Mouse (Mus musculus): ENCODE measurements around the gene Zfp646. TPM values are rescaled to one million over a fixed set of nuclear protein-coding genes. Genes with fewer than 3 reads are reported as not detected.

The Zfp646 gene
- total and polyA plus RNA-seq, 2 experiments = 7.4 to 8.8 TPM

GRCm38 (mm10) chr7:127928596-127928995 lies 52.6 kb downstream of the Zfp646 start:
- Histone ChIP-seq H3K4me3 (ENCODE audit: insufficient read depth, low read depth, low read length) (no peak overlapping the region), H3K9ac (ENCODE audit: low read depth, low read length) (no peak overlapping the region), H3K27ac (replicated peaks; ENCODE audit: insufficient read depth, low read depth, low read length) (no peak overlapping the region), H3K27me3 (ENCODE audit: control insufficient read depth, insufficient read depth, low read length) (no peaks in the 10 kb centered on the region), H3K36me3 (ENCODE audit: control insufficient read depth, insufficient read depth, low read length) (peaks cover 3% of the 10 kb centered on the region; the same call in 1 of the 2 replicates), H3K79me2 (ENCODE audit: control insufficient read depth, insufficient read depth, low read length) (no peaks in the 10 kb centered on the region), H3K4me1 (ENCODE audit: control insufficient read depth, insufficient read depth, low read length) (peaks cover 18% of the 10 kb centered on the region)
- DNase-seq (ENCODE audit: extremely low read depth, low read depth, low spot score) = no peak
- 43% methylated on average over 5 of the region's 5 CpGs for WGBS
- TF ChIP-seq POLR2A (IDR thresholded peaks at IDR 0.05; ENCODE audit: extremely low read depth, insufficient read depth, low read length) = no peak
- TF ChIP-seq CTCF (IDR thresholded peaks at IDR 0.05; ENCODE audit: low read depth, low read length) = no peak

- peak within 1 kb of the TSS; percentile 41 for H3K27ac ChIP-seq (replicated peaks; ENCODE audit: insufficient read depth, low read depth, low read length)
- H3K79me2 ChIP-seq (ENCODE audit: control insufficient read depth, insufficient read depth, low read length) = no peaks in the 10 kb centered on the region
- H3K4me3 ChIP-seq (ENCODE audit: insufficient read depth, low read depth, low read length) = peak within 1 kb of the TSS; percentile 59
- peak; percentile 79 for DNase-seq (ENCODE audit: extremely low read depth, low read depth, low spot score)
- peaks cover 20% of the 10 kb centered on the region for H3K4me1 ChIP-seq (ENCODE audit: control insufficient read depth, insufficient read depth, low read length)
- TF ChIP-seq CTCF (IDR thresholded peaks at IDR 0.05; ENCODE audit: low read depth, low read length) (no peak), POLR2A (IDR thresholded peaks at IDR 0.05; ENCODE audit: extremely low read depth, insufficient read depth, low read length) (peak; percentile 29; the same call in 1 of the 2 replicates)
- H3K9ac ChIP-seq (ENCODE audit: low read depth, low read length) = peak within 1 kb of the TSS; percentile 67
- peaks cover 2% of the 10 kb centered on the region; the same call in 1 of the 2 replicates for H3K36me3 ChIP-seq (ENCODE audit: control insufficient read depth, insufficient read depth, low read length)
- WGBS = 15% methylated on average over 6 of the region's 6 CpGs
- no peaks in the 10 kb centered on the region for H3K27me3 ChIP-seq (ENCODE audit: control insufficient read depth, insufficient read depth, low read length)
These were observed 53.9 kb downstream of the Zfp646 start, which contains the start of gene Prss8 for GRCm38 (mm10) chr7:127929923-127930322. Gene Prss8 (minus strand): TSS chr7:127930104.

GRCm38 (mm10) chr7:127930636-127931035 lies 54.6 kb downstream of the Zfp646 start:
- Histone ChIP-seq H3K4me3 (ENCODE audit: insufficient read depth, low read depth, low read length) (no peak overlapping the region), H3K36me3 (ENCODE audit: control insufficient read depth, insufficient read depth, low read length) (peaks cover under 1% of the 10 kb centered on the region; the same call in 1 of the 2 replicates), H3K27ac (replicated peaks; ENCODE audit: insufficient read depth, low read depth, low read length) (peak overlapping the region; percentile 18; the same call in 1 of the 2 replicates), H3K27me3 (ENCODE audit: control insufficient read depth, insufficient read depth, low read length) (no peaks in the 10 kb centered on the region), H3K9ac (ENCODE audit: low read depth, low read length) (no peak overlapping the region), H3K4me1 (ENCODE audit: control insufficient read depth, insufficient read depth, low read length) (peaks cover 20% of the 10 kb centered on the region), H3K79me2 (ENCODE audit: control insufficient read depth, insufficient read depth, low read length) (no peaks in the 10 kb centered on the region)
- peak; percentile 39 for DNase-seq (ENCODE audit: extremely low read depth, low read depth, low spot score)
- WGBS = 27% methylated on average over 5 of the region's 5 CpGs
- TF ChIP-seq CTCF (IDR thresholded peaks at IDR 0.05; ENCODE audit: low read depth, low read length) (no peak), POLR2A (IDR thresholded peaks at IDR 0.05; ENCODE audit: extremely low read depth, insufficient read depth, low read length) (no peak)

- 16% methylated on average over 13 of the region's 13 CpGs for WGBS
- Histone ChIP-seq H3K79me2 (ENCODE audit: control insufficient read depth, insufficient read depth, low read length) (no peaks in the 10 kb centered on the region), H3K4me3 (ENCODE audit: insufficient read depth, low read depth, low read length) (peak overlapping the region; percentile 24; the same call in 1 of the 2 replicates), H3K9ac (ENCODE audit: low read depth, low read length) (peak overlapping the region; percentile 65), H3K27ac (replicated peaks; ENCODE audit: insufficient read depth, low read depth, low read length) (peak overlapping the region; percentile 88), H3K4me1 (ENCODE audit: control insufficient read depth, insufficient read depth, low read length) (peaks cover 20% of the 10 kb centered on the region), H3K36me3 (ENCODE audit: control insufficient read depth, insufficient read depth, low read length) (no peaks in the 10 kb centered on the region), H3K27me3 (ENCODE audit: control insufficient read depth, insufficient read depth, low read length) (no peaks in the 10 kb centered on the region)
- TF ChIP-seq POLR2A (IDR thresholded peaks at IDR 0.05; ENCODE audit: extremely low read depth, insufficient read depth, low read length) (no peak), CTCF (IDR thresholded peaks at IDR 0.05; ENCODE audit: low read depth, low read length) (no peak)
- DNase-seq (ENCODE audit: extremely low read depth, low read depth, low spot score) = peak; percentile 84
These were observed 55.5 kb downstream of the Zfp646 start for GRCm38 (mm10) chr7:127931351-127932135.

- no peaks in the 10 kb centered on the region for H3K36me3 ChIP-seq (ENCODE audit: control insufficient read depth, insufficient read depth, low read length)
- no peaks in the 10 kb centered on the region for H3K79me2 ChIP-seq (ENCODE audit: control insufficient read depth, insufficient read depth, low read length)
- no peak overlapping the region for H3K4me3 ChIP-seq (ENCODE audit: insufficient read depth, low read depth, low read length)
- peaks cover 20% of the 10 kb centered on the region for H3K4me1 ChIP-seq (ENCODE audit: control insufficient read depth, insufficient read depth, low read length)
- WGBS = 51% methylated on average over 13 of the region's 13 CpGs
- TF ChIP-seq POLR2A (IDR thresholded peaks at IDR 0.05; ENCODE audit: extremely low read depth, insufficient read depth, low read length) (no peak), CTCF (IDR thresholded peaks at IDR 0.05; ENCODE audit: low read depth, low read length) (no peak)
- H3K27me3 ChIP-seq (ENCODE audit: control insufficient read depth, insufficient read depth, low read length) = no peaks in the 10 kb centered on the region
- no peak for DNase-seq (ENCODE audit: extremely low read depth, low read depth, low spot score)
- H3K27ac ChIP-seq (replicated peaks; ENCODE audit: insufficient read depth, low read depth, low read length) = peak overlapping the region; percentile 67
- peak overlapping the region; percentile 32 for H3K9ac ChIP-seq (ENCODE audit: low read depth, low read length)
These were observed 56.4 kb downstream of the Zfp646 start for GRCm38 (mm10) chr7:127932273-127933031.
